Mouse (Mus musculus) 416B (cell line): ENCODE data around the gene Strn3.
"Not testable (repeated sequence)": the region's sequence is repeated elsewhere in the genome, so short reads cannot be mapped to it uniquely, and the experiment has no call there.

Source experiments
- DNase-seq: peaks from one replicate; pipeline ENCODE4 v3.0.0; 2011; ENCODE audit warnings: low read depth

Strn3 gene

DNA sequence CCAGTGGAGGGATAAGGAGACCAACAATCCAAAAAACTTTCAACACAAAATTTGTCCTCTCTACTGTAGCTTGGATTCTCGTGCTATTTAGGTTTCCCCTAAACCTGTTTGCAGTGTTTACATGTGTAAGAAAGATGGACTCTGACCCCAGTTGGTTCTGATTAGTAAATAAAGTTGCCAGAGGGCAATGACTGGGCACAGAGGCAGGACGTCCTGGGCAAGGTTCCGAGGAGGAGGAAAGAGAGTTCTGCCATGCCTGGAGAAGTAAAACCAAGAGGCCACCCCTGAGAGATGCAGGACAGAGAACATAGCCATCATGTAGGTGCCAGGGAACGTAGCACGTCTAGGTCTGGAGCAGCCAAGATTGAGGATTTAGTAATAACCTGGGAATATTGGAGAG, 79.3 kb downstream of the Strn3 start:
- DNase-seq = no peak

DNA sequence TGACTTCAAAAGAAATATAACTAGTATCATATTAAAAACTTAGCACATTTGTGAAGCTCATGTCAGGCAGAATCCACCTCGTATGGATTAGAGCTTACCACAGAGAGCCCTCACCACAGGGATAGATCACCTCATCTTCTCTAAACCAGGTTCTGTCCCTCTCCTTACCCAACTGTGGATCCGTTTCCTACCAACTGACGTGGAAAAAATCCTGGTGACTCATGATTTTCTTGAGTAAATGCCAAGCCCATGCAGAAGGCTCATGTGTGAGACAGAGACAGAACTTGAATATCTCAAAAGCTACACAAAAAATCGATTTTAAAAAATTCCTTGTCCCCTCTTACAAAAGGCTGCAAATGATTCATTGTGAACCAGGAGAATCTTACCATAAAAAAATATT, 85.6 kb downstream of the Strn3 start:
- DNase-seq = no peak

GRCm38 (mm10) chr12:51603306-51603705, 88.4 kb downstream of the Strn3 start:
- DNase-seq = no peak

DNA sequence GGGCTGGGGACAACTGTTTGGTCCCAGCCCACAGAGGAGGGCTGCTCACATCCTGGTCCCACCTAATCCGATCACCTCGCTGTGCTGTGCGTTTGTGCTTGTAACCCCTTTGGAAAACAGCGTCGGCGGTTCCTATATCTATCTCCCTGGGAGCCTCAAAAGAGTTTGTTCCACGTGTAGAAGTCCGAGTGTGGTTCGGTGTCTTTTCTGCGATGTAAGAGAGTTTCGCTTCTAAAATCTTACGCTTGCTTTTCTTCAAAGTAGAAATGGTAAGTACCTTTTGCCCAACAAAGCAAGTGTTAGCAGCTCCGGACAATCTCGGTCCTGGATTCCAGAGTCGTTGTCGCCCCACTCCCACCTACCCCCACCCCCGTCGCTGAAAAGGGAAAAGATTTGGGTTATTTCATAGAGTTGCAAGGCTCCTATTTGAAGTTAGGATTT, 97.6 kb downstream of the Strn3 start:
- DNase-seq = no peak

DNA sequence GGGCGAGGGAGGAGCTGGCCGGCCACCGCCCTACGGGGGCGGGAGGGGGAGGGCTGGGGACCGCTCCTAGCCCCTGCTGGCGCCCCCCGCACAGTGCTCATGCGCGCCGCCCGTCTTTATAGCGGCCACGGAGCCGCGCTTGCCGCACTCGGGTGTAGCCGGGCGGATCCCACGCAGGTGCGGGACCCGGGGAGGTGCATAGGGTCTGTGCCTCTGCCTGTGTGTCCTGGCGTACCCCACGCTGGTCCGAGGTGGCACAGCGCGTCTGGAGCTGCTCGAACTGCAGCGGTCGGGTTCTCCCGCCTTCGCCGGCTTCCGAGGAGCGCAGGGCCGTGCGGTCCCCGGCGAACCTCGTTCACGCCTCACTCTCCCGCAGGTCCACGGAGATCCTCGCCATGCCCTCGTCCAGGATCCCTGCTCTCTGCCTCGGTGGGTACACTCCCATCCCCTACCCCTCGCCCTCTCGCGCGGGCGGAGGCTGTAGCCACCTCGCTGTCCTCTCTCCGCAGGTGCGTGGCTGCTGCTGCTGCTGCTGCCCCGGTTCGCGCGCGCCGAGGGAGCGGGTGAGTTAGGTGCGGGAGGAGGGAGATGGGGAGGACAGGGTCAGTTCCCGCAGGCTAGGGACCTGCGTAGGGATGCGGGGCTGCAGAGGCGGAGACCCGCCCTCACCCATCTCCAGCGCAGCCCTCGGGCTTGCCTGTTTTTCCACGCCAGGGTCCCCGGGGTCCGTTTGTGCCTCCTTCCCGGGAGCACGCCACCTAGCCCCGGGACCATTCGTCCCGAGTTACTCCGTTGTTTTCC, 98.3 kb downstream of the Strn3 start, which contains the start of gene Coch:
Gene Coch (plus strand): TSS at position 113 of the 801 bp plus-strand sequence.
- DNase-seq = no peak

DNA sequence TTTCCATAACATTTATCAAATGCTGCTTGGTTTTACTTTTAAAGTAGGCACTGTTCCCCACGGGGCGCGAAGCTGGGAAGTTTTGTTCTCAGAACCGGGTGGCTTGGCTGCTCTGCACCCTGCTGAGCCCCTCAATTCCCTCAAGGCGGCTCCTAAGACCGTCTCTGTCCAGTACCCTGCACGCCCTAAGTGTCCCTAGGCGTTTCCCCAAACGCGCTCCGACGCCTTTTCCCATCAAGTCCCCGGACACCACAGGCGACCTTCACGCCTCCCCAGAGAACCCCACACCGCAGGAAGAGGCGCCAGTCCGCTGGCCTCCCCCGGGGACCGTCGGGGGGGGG, 98.8 kb downstream of the Strn3 start:
- DNase-seq = no peak

DNA sequence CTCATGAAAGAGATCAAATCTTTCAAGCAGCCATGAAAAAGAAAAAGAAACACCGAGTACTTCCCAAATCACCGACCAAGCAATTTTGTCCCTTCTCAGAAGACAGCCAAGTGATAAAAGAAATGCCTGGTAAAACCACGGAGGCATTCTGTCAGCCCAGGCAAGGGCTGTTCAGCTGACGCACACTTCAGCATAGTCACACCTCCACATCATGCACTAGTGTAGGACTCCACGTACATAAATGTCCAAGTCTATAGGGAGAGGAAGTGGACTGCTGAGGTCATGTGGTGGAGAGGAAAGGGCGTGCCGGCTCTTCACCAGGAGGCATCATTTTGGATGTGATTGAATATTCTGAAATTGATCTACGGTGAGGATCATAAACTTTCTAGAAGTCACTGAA, 99.8 kb downstream of the Strn3 start:
- DNase-seq = no peak

GRCm38 (mm10) chr12:51589263-51589662, 102.4 kb downstream of the Strn3 start:
- no peak for DNase-seq

DNA sequence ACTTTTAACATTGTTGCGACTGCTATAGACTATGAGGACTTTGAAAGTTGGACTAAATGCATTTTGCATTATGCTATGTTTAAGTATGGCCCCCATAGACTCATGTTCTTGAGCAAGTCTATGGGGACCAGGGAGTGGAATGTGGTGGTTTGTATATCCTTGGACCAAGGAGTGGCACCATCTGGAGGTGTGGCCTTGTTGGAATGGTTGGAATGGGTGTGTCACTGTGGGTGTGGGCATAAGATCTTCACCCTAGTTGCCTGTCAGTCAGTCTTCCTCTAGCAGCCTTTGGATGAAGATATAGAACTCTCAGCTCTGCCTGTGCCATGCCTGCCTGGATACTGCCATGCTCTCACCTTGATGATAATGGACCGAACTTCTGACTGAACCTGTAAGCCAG, 113.9 kb downstream of the Strn3 start:
- DNase-seq = not testable (repeated sequence)

DNA sequence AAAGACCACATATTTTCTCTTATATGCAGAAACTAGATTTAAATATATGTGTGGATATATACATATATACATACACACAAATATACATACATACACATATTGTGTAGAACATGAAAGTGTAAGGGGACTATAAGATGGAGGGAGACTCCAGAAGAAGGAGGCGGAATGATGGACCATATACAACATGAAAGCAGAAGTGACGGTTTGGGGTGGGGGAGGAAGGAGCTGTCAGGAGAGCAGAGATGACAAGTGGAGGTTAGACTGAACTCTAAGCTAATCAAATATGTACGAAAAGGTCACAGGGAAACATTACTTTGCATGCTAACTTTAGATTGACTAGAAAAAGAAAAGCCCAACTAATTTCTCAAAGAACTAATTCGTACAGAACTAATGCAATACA, 119.0 kb downstream of the Strn3 start:
- no peak for DNase-seq

DNA sequence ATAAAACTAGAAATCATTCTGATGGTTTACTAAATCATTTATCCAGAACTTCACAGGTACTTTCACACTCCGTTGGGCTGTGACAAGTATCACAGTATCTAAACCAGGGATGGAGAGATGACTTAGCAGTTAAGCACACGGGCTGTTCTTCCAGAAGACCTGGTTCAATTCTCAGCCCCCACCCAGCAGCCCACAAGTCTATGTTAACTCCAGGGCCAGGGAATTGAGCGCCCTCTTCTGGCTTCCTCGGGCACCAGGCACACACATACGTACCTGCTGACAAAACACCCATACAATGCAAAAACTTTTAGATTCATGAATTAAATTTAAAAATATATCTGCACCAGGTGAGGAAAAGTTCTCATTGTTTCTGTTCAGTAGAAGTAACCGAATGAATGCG, 121.8 kb downstream of the Strn3 start:
- peak; percentile 25 for DNase-seq

GRCm38 (mm10) chr12:51569472-51569871, 122.2 kb downstream of the Strn3 start:
- DNase-seq = peak; percentile 9

DNA sequence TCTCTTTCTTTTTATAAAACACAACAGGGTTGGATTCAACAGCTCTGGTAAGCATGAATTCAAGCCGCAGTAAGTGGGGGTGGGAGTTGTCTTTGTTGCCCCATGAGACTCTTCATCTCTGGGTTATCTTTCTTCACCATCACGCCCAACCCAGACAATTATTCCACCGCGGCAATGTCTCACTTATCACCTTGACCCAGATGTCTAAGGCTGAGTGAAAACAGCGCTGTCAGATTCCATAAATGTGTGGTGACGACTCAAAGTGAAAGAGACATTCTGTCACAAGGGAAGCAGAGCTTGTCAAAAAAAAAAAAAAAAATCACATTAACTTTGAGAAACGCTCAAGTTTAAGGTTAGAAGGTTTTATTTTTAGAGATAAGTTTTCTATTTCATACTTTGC, 124.5 kb downstream of the Strn3 start:
- DNase-seq = no peak

DNA sequence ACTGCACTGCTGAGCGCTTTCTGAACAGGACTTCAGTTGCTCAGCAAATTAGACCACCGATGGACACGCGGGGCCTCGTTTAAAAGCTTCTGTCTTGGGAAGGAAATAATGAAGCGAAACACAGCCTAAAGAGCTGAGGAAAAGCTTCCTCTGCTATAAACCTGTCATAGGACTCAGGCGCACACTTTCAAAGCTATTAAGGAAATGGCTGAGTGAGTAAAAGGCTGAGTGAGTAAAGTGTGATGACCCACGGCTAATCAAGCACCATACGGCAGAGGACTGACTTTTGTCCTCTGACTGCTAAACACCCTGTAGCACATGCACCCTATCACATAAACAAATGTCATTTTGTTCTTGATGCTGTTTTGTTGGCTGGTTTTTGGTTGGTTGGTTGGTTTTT, 130.3 kb downstream of the Strn3 start:
- DNase-seq = no peak
